Comparison of ENCODE assay signal across 8 mouse cellular contexts in the genomic region with DNA sequence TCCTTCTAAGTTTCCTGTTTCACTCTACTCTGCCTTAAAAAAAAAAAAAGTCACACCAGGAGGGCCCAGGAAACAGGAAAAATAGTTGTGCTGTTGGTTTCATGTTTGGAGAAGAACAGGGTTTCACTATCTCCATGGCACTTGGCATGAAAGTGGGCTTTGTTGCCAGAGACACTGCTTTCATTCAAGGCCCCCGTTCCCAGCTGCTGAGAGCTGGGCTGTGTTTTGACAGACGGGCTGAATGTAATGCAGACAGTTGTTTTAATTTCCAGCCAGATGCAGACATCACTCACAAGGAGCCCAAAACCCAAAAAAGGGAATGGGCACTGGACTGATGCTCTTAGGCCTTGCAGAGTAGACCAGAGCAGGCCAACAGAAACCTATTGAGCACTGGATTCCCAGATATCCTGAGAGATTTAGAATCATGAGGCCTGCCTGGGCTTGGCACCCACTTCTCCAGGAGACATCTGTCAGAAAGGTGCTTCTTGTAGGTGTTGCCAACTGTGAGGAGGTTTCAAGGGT.
DNase-seq lines count a peak whose midpoint lies in the region; ATAC-seq and TF ChIP-seq lines count a peak whose summit lies in the region.
"Had no signal": no experiment of that assay in that cellular context is flagged by ENCODE, and none has a peak within 500 bp of the region (broad histone marks: within the 10 kb centered on the region; RNA-seq: fewer than 3 reads in every experiment).

No protein-coding gene starts in this region.

- no peak overlapping the region for H3K4me2 ChIP-seq in forebrain, embryonic 14.5 days (ENCODE audit: low read length)

- H3K27ac ChIP-seq in embryonic facial prominence, embryonic 10.5 days (replicated peaks): no peak overlapping the region; the same call in 1 of the 2 replicates
- peak overlapping the region; percentile 56 for H3K27ac ChIP-seq in forebrain, embryonic 14.5 days (ENCODE audit: low read depth, low read length)
- H3K27ac ChIP-seq in left cerebral cortex, adult 2 months: peak overlapping the region; percentile 4; the same call in 1 of the 2 replicates

- DNase-seq in left cerebral cortex, adult 11 months (ENCODE audit: low spot score): peak; percentile 47
- no peak for DNase-seq in left cerebral cortex, postnatal 4 days
- DNase-seq in embryonic facial prominence, embryonic 10.5 days (ENCODE audit: low spot score): peak; percentile 17
- no peak for DNase-seq in forebrain, embryonic 14.5 days (ENCODE audit: low spot score)
- DNase-seq in left cerebral cortex, adult 2 months (ENCODE audit: extremely low spot score in 1 of 2, low spot score in 2 of 2): no peak
- no peak for DNase-seq in adrenal gland, adult (ENCODE audit: inconsistent age in 2 of 2, low spot score in 1 of 2)
- no peak for DNase-seq in gastrocnemius, postnatal 25 days
- DNase-seq: cerebellum, adult 2 months had no signal

- no peaks in the 10 kb centered on the region for H3K27me3 ChIP-seq in embryonic facial prominence, embryonic 10.5 days (replicated peaks; ENCODE audit: low read depth, poor library complexity, severe bottlenecking)
- no peaks in the 10 kb centered on the region for H3K27me3 ChIP-seq in forebrain, embryonic 14.5 days (replicated peaks; ENCODE audit: control insufficient read depth, insufficient read depth, low read length)

- H3K9me3 ChIP-seq in embryonic facial prominence, embryonic 10.5 days: no peaks in the 10 kb centered on the region
- no peaks in the 10 kb centered on the region for H3K9me3 ChIP-seq in forebrain, embryonic 14.5 days (replicated peaks; ENCODE audit: control insufficient read depth, low read length)

- intact Hi-C loops in left cerebral cortex, postnatal 4 days (cut with DNase I): no loop called here
- intact Hi-C loops in left cerebral cortex, adult 2 months (cut with DNase I): no loop called here

- H3K4me1 ChIP-seq in embryonic facial prominence, embryonic 10.5 days: peaks cover 59% of the 10 kb centered on the region
- H3K4me1 ChIP-seq in forebrain, embryonic 14.5 days (ENCODE audit: control insufficient read depth, insufficient read depth, low read length): peaks cover 55% of the 10 kb centered on the region

- TF ChIP-seq CTCF in left cerebral cortex, adult 2 months (IDR thresholded peaks at IDR 0.05): no peak

- no peak overlapping the region for H3K4me3 ChIP-seq in embryonic facial prominence, embryonic 10.5 days
- no peak overlapping the region for H3K4me3 ChIP-seq in forebrain, embryonic 14.5 days (ENCODE audit: low read depth, low read length)
- H3K4me3 ChIP-seq in left cerebral cortex, adult 2 months: no peak overlapping the region

- no peak for ATAC-seq in forebrain, embryonic 14.5 days

- H3K9ac ChIP-seq in forebrain, embryonic 14.5 days (ENCODE audit: low read length): no peak overlapping the region

- 21% methylated on average over 2 of the region's 2 CpGs for WGBS in embryonic facial prominence, embryonic 10.5 days
- 20% methylated on average over 2 of the region's 2 CpGs for WGBS in forebrain, embryonic 14.5 days

- H3K36me3 ChIP-seq in embryonic facial prominence, embryonic 10.5 days (replicated peaks): no peaks in the 10 kb centered on the region
- peaks cover 10% of the 10 kb centered on the region for H3K36me3 ChIP-seq in forebrain, embryonic 14.5 days (ENCODE audit: control insufficient read depth, insufficient read depth, low read length)

Comparison
In these comparisons a context has a peak if more than half of its experiments do, and no peak if none do; other contexts are left out.
1. DNase-seq: peak in left cerebral cortex, adult 11 months (single experiment) and embryonic facial prominence, embryonic 10.5 days (single experiment); none in left cerebral cortex, postnatal 4 days (single experiment), forebrain, embryonic 14.5 days (single experiment), left cerebral cortex, adult 2 months (0 of 2), adrenal gland, adult (0 of 2) and gastrocnemius, postnatal 25 days (single experiment).